Mouse (Mus musculus): ENCODE data around the gene Dse.
A peak's percentile ranks its signal among the peaks of the same experiment; 100 is the strongest.

Dse gene

GRCm38 (mm10) chr10:34198061-34198460 is 9.5 kb downstream of the Dse start:
- DNase-seq: peak; percentile 34

GRCm38 (mm10) chr10:34197269-34197668 is 10.2 kb downstream of the Dse start:
- DNase-seq: no peak

DNA sequence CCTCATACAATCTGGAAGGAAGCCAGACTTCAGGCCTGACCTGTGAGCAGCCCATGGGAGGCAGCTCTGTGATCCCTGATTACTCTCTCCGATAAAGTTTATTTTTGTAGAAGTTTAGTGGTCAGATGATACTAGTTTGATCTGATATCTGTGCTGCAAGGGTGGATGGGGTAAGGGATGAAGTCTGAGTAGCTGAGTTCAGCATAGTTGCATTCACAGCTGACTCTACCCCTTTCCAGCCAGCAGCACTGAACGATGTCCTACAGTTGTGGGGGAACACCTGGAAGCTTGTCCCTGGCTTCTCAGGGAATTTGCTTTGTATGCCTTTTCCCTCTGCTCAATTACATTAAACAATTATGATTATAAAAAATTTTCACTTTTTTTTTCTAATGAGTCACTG is 12.6 kb downstream of the Dse start:
- DNase-seq: no peak

- no peak for DNase-seq
These were observed 13.0 kb downstream of the Dse start for GRCm38 (mm10) chr10:34194503-34194902.

DNA sequence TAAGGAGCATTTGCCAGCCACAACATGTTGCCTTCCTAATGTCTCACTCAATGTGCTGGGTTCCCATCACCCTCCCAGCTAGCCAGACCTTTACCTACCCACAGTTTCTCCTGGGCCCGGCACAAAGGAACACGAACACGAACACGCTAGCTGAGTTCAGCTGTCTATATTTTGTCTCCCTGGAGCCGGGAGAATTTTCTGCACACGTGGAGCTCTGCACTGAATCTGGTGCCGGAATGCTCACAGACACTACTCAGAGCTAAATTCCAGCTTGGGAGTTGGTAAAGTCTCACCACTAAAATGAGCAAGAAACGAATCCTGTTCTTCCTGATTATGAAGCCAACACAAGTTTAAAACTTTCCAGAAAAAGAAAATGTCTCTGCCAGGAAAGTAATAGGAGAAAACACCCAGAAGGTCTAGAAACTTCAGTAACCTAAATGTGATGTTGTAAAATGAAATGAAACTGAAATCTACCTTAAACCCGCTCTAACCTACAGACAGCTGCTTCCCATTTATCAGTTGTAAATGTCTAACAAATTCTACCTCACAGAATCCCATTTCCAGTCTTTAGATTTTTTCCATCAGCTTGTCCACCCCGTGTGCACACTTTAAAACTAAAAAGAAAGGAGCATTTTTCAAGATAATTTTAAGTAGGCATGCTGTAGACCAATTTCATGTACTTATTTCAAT is 20.8 kb downstream of the Dse start:
- DNase-seq: no peak

DNA sequence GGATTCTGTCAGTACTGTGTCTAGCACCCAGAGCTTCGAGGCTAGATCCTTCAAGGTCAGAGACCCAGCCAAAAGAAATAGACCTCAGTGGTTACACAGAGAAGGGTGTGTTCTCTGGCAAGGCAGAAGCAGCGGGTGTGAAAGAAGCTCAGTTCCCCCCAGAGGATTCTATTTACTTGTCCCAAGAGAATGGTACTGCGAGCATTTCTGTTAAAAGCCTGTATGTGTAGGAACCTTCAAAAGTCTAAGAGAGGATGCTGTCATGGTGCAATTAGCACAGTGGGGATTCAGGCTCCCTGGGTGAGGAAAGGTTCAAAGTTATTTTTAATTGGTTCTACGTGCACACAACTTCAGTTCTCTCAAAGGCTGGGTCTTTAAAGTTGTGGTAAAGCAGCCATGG is 22.0 kb downstream of the Dse start:
- no peak for DNase-seq

- no peak for DNase-seq
These were observed 22.6 kb downstream of the Dse start for GRCm38 (mm10) chr10:34184956-34185355.

DNA sequence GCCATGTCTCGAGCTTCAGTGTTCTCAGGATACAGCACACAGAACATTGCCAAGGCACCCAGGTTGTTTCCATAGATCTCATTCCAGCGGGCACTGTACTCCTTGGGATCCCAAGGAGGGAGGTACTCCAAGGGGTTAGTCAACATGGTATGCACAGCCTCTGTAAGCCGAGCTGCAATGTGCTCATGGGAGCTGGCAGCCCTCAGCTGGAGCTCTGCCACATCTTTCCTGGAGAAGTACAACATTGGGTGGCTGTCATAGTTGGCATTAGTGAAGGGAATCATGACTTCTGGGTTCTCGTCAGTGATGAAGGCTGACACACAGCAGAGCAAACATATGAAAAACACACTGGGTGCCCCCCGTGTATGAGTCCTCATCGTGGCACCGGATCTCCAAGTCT is 23.8 kb downstream of the Dse start:
- no peak for DNase-seq

- DNase-seq: no peak
These were observed 31.5 kb downstream of the Dse start for GRCm38 (mm10) chr10:34175870-34176606.

GRCm38 (mm10) chr10:34172663-34173282 is 34.7 kb downstream of the Dse start:
- no peak for DNase-seq

GRCm38 (mm10) chr10:34171660-34172059 is 35.9 kb downstream of the Dse start:
- DNase-seq: no peak

- no peak for DNase-seq
These were observed 36.3 kb downstream of the Dse start for GRCm38 (mm10) chr10:34171191-34171590.

GRCm38 (mm10) chr10:34166971-34167370 is 40.5 kb downstream of the Dse start:
- DNase-seq: no peak

- DNase-seq: no peak
These were observed 51.5 kb downstream of the Dse start for GRCm38 (mm10) chr10:34155796-34156554.

DNA sequence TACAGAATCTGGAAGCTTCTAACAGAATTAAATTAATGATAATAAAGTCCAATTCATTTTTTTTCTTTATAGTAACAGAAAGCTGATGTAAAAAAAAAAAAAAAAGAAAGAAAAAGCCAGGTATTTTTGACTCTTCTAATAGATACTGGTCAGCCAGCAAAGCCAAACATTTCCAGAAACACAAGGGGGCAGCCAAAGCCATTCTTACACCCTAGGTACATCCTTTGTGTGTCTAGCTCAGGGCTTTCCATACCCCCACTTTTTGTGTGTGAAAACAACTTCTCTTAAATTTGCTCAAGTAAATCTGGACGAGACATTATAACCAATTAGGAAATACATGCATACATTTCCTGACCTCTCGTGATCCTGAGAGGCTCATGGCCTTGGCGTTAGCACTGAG is 55.7 kb downstream of the Dse start:
- no peak for DNase-seq

- DNase-seq: no peak
These were observed 57.1 kb downstream of the Dse start for GRCm38 (mm10) chr10:34150454-34150853.

DNA sequence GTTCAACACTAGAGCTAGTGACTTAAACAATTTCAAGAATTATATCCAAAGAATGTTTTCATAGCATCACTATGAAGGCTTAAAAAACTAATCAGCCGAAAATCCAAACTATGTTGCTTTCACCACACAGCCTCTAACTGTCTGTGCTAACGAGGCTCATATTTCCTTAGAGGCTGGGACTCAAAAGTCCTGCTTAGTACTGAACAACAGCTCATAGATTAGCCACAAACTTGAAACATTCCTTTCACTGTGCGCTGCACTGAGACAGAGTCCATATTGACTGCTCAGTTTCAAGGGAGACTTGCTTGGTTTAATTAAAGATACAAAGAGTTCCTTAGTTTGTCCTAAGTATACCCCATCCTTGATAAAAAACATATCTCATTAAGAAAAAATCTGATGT is 57.7 kb downstream of the Dse start:
- DNase-seq: no peak

DNA sequence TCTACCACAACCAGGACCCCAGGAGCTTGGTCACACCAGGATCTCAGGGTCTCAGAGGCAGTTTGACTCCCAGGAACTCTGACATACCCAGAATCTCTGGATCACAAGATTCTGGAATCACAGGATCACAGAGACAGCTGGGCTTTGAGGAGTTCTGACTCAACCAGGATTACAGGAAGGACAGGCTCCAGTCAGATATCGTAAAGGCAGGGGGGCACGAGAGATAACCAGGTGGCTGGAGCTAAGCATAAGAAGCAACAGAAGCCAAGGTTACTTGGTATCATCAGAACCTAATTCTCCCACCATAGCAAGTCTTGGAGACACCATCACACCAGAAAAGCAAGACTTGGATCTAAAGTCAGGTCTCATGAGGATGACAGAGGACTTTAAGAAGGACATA is 65.8 kb downstream of the Dse start:
- no peak for DNase-seq

DNA sequence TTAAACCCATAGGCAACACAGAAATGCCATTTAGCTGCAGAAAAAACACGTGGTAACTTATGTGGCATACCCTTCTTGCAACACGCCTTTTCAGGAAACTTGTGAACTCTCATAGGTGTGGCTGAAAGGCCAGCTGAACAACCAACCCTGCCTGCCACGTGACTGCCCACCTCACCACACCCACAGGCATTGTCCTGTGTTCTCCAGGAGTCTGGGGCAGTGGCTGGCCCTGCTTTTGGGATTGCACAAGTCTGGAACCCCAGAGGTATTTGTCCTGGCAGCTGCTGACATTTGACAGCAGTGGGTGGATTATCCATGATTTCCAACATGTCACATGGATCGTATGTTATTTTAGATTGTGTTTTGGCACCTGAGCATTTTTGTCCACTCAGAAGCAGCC is 67.7 kb downstream of the Dse start:
- no peak for DNase-seq

- no peak for DNase-seq
These were observed 69.5 kb downstream of the Dse start for GRCm38 (mm10) chr10:34138027-34138426.

- no peak for DNase-seq
These were observed 71.1 kb downstream of the Dse start for GRCm38 (mm10) chr10:34136432-34136831.

DNA sequence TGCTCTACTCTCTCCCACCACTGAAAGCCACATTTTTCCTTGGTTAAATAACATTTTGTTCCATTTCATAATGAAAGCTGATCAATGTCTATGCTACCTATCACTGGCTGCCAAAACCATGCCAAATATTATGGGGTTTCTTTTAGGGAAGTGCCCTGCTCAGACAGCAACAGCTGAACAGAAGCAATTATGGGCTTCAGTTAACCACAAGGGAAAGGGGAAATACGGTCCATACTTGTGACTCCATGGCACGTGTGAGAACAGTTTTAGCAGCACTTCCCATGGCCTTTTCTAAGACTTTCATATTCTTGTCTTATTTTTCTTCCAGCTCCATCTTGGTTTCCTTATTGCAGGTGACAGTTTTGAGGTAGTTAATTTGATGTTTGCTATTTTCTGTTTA is 76.2 kb downstream of the Dse start:
- no peak for DNase-seq

DNA sequence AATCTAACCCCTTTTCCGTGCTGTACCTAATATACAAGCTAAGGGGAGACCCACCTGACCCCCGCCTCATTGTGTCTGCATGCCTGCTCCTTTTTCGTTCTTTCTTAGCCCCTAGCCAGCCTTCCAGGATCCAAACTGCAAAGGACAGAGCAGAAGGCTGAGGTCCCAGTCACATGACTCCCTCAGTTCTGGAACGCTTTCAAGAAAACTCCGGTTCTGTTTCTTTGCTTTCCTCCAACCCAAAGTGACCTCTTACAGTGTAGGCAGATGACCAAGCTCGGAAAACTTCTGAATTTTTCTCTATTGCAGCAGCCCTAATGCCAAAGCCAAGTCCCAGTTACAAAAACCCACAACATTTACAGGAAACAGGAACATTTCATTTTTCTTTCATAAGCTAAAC is 79.1 kb downstream of the Dse start:
- peak; percentile 24 for DNase-seq

Data from kidney, adult 11 months (tissue).